Mouse (Mus musculus) urinary bladder, postnatal 10 days (tissue): Measurements from ENCODE around the gene Ankrd60.

ENCODE experiments used
- DNase-seq: peaks from one replicate; pipeline ENCODE4 v3.0.0; 2022; ENCODE audit warnings: low spot score

The Ankrd60 gene

GRCm38 (mm10) chr2:173584361-173584760, 6.2 kb upstream of the Ankrd60 start:
- no peak for DNase-seq

GRCm38 (mm10) chr2:173583455-173583854, 5.3 kb upstream of the Ankrd60 start:
- no peak for DNase-seq

- no peak for DNase-seq
Measured at GRCm38 (mm10) chr2:173582903-173583302, 4.7 kb upstream of the Ankrd60 start.

GRCm38 (mm10) chr2:173581096-173581495, 2.9 kb upstream of the Ankrd60 start:
- DNase-seq: no peak

GRCm38 (mm10) chr2:173578595-173578994, 430 bp upstream of the Ankrd60 start:
- DNase-seq: no peak

GRCm38 (mm10) chr2:173564179-173564578, 14.0 kb downstream of the Ankrd60 start:
- DNase-seq: no peak

GRCm38 (mm10) chr2:173563336-173563735, 14.8 kb downstream of the Ankrd60 start:
- no peak for DNase-seq

GRCm38 (mm10) chr2:173561851-173562442, 16.2 kb downstream of the Ankrd60 start:
- DNase-seq: peak; percentile 38

GRCm38 (mm10) chr2:173558754-173559396, 19.3 kb downstream of the Ankrd60 start:
- no peak for DNase-seq

GRCm38 (mm10) chr2:173553863-173554262, 24.3 kb downstream of the Ankrd60 start:
- no peak for DNase-seq

- DNase-seq: no peak
Measured at GRCm38 (mm10) chr2:173550681-173551080, 27.5 kb downstream of the Ankrd60 start.

- DNase-seq: no peak
Measured at GRCm38 (mm10) chr2:173549236-173549635, 28.9 kb downstream of the Ankrd60 start.

- peak; percentile 39 for DNase-seq
Measured at GRCm38 (mm10) chr2:173545992-173546703, 32.0 kb downstream of the Ankrd60 start.

- no peak for DNase-seq
Measured at GRCm38 (mm10) chr2:173542716-173543115, 35.4 kb downstream of the Ankrd60 start.

- no peak for DNase-seq
Measured at GRCm38 (mm10) chr2:173541748-173542147, 36.4 kb downstream of the Ankrd60 start.

- no peak for DNase-seq
Measured at GRCm38 (mm10) chr2:173539781-173540180, 38.4 kb downstream of the Ankrd60 start.

- DNase-seq: no peak
Measured at GRCm38 (mm10) chr2:173535886-173536285, 42.3 kb downstream of the Ankrd60 start.

- no peak for DNase-seq
Measured at GRCm38 (mm10) chr2:173535390-173535789, 42.8 kb downstream of the Ankrd60 start.

GRCm38 (mm10) chr2:173534581-173534980, 43.6 kb downstream of the Ankrd60 start:
- DNase-seq: no peak

- DNase-seq: no peak
Measured at GRCm38 (mm10) chr2:173532711-173533462, 45.3 kb downstream of the Ankrd60 start.

- no peak for DNase-seq
Measured at GRCm38 (mm10) chr2:173528493-173528892, 49.7 kb downstream of the Ankrd60 start.

- no peak for DNase-seq
Measured at GRCm38 (mm10) chr2:173522376-173522775, 55.8 kb downstream of the Ankrd60 start, which contains the start of gene 1700021F07Rik. 1700021F07Rik (plus strand) TSS chr2:173522586.
